Mouse (Mus musculus) spleen, adult 2 months (tissue): ENCODE data around the gene Slc18a2. TPM values are rescaled to one million over a fixed set of nuclear protein-coding genes. Genes with fewer than 3 reads are reported as not detected.

Experiments
- DNase-seq, 2 experiments: peaks; one replicate each; pipeline versions ENCODE4 v3.0.0 to v3.0.0-alpha.2; 2012 to 2021; ENCODE audit warnings: low spot score in 2 of 2, low read depth in 1 of 2
- H3K27ac ChIP-seq: fragments of 200-500 bp; 2 replicates; pipeline ENCODE4 v1.5.1; 2012; ENCODE audit warnings: low read length, inconsistent platforms; ENCODE audit not compliant: insufficient read depth
- H3K27me3 ChIP-seq: fragments of 200-500 bp; 2 replicates; pipeline ENCODE4 v1.6.1; 2012; ENCODE audit warnings: mild to moderate bottlenecking, moderate library complexity, low read length, inconsistent platforms; ENCODE audit not compliant: control insufficient read depth, insufficient read depth
- H3K36me3 ChIP-seq: fragments of 200-500 bp; 2 replicates; pipeline ENCODE4 v1.6.1; 2012; ENCODE audit warnings: mild to moderate bottlenecking, low read length, inconsistent platforms; ENCODE audit not compliant: control insufficient read depth, insufficient read depth
- H3K4me1 ChIP-seq: fragments of 200-500 bp; 2 replicates; pipeline ENCODE4 v1.6.1; 2011; ENCODE audit warnings: inconsistent platforms; ENCODE audit not compliant: control insufficient read depth, insufficient read depth, insufficient read length
- H3K4me3 ChIP-seq: fragments of 200-500 bp; 2 replicates; pipeline ENCODE4 v1.5.1; 2011; ENCODE audit warnings: mild to moderate bottlenecking, inconsistent platforms; ENCODE audit not compliant: insufficient read depth, insufficient read length; ENCODE audit errors: extremely low read depth
- CTCF ChIP-seq: fragments of 200-500 bp; IDR thresholded peaks from 2 replicates; pipeline ENCODE4 v1.5.1; 2011; ENCODE audit warnings: mild to moderate bottlenecking, inconsistent platforms; ENCODE audit not compliant: insufficient read depth, insufficient read length, insufficient replicate concordance; ENCODE audit errors: extremely low read depth
- POLR2A ChIP-seq: fragments of 200-500 bp; IDR thresholded peaks from 2 replicates; pipeline ENCODE4 v1.6.1; 2011; ENCODE audit warnings: low read depth, low read length, inconsistent platforms
- WGBS: fragments of 180-500 bp; shearing (Covaris S2); methylation state at CpG from one replicate; pipeline ENCODE4 v1.1.7; 2018; 5-methylcytosine and 5-hydroxymethylcytosine counted together
- polyA plus RNA-seq: library from polyadenylated mRNA; depleted of rRNA; stranded (reverse); fragments of >200 nt; gene quantifications from 2 replicates; pipeline ENCODE4 v1.2.3, GENCODE M21; 2012; rRNA removed

Slc18a2 gene
- polyA plus RNA-seq, 1 experiment, result 0.65 TPM

DNA sequence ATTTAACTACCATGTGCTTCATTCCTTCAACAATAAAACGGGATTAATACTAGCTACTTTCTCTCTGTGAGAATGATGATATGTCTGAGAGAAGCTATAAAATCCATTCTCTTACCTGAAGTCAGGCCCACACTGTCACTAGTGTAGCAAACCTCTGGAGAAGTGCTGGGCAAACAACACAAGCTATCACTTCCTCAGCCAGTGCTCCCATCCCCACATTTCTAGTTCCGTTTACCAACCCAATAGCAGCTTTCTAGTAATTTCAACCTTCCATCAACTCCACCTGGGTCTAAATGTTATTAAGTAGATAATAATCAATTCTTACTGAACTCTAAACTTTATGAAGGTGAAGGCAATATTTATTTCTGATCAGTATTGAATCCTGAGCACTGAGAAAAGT is 82.3 kb downstream of the Slc18a2 start:
- Histone ChIP-seq H3K27ac (no peak overlapping the region), H3K27me3 (no peaks in the 10 kb centered on the region), H3K4me1 (peaks cover 2% of the 10 kb centered on the region; the same call in 1 of the 2 replicates), H3K36me3 (no peaks in the 10 kb centered on the region), H3K4me3 (no peak overlapping the region)
- DNase-seq, result no peak
- TF ChIP-seq POLR2A (no peak), CTCF (no peak)
- 22% methylated on average over 2 of the region's 2 CpGs for WGBS

DNA sequence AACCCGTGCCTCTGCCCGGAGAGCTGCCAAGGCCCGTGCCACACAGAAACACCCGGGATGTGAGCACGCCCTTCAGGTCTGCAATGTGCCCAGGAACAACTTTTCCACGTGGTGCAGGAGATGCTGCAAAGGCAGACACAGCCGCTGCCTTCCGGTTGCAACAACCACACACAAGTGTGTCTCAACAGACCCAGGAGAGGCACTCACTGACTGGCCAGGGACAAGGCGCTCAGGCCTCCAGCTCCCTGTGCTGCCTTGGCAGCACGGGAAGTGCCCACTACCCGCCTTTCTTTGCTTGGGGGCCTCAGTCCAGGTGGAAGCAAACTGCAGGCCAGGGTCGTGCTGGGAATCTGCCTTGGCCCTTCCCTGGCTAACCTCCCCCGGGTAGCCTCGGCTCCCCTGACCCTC is 83.6 kb downstream of the Slc18a2 start:
- WGBS, result 1% methylated on average over 14 of the region's 14 CpGs
- peak overlapping the region; percentile 83 for H3K27ac ChIP-seq
- TF ChIP-seq CTCF (no peak), POLR2A (no peak)
- peaks cover 2% of the 10 kb centered on the region; the same call in 1 of the 2 replicates for H3K4me1 ChIP-seq
- peak in 1 of 2 experiments; percentile 26 for DNase-seq
- H3K36me3 ChIP-seq, result no peaks in the 10 kb centered on the region
- no peaks in the 10 kb centered on the region for H3K27me3 ChIP-seq
- H3K4me3 ChIP-seq, result peak overlapping the region; percentile 88

DNA sequence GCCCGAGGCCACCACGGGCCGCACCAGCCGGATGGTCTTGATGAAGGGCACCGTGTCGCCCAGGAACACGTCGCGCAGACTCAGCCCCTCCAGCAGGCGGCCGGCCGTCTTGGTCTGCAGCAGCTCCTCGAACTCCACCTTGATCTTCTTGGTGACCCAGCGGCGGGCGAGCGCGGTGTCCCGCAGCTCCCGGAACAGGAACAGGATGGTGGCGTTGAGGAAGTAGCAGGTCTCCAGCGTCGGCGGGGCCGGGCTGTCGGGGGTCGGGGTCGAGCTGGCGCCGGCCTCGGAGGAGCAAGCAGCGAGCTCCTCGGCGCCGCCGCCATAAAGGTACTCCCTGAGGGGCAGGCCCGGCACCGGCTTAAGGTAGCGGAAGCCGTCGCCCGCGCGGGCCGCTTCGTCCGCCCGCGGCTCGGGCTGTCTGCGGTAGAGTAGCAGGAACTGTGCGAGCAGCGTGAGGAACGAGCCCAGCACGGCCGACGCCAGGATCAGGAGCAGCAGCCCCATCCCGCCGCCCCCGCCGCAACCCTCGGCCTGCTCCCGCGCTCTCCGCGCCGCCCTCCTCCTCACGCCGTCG is 84.5 kb downstream of the Slc18a2 start:
- TF ChIP-seq CTCF, result peak; percentile 8; the same call in 1 of the 2 replicates
- no peak for TF ChIP-seq POLR2A
- peak; percentile 19 to 61 for DNase-seq
- WGBS, result under 1% methylated on average over 53 of the region's 70 CpGs
- no peaks in the 10 kb centered on the region for H3K27me3 ChIP-seq
- no peaks in the 10 kb centered on the region for H3K36me3 ChIP-seq
- peaks cover 4% of the 10 kb centered on the region; the same call in 1 of the 2 replicates for H3K4me1 ChIP-seq
- peak overlapping the region; percentile 83 for H3K27ac ChIP-seq
- H3K4me3 ChIP-seq, result peak overlapping the region; percentile 88

Other genes starting within 250 kb of the Slc18a2 start
- gene Shtn1, start 184.8 kb upstream of the Slc18a2 start, polyA plus RNA-seq, result 1.2 and 1.7 TPM in 2 replicates
- not detected in 2 replicates for gene Vax1, start 90.8 kb upstream of the Slc18a2 start, polyA plus RNA-seq
- gene Kcnk18, start 41.7 kb upstream of the Slc18a2 start, polyA plus RNA-seq, result not detected in 2 replicates
- gene Rps12-ps3, start 61.4 kb downstream of the Slc18a2 start, polyA plus RNA-seq, result 4,176 and 4,457 TPM in 2 replicates
- gene Pdzd8, start 84.9 kb downstream of the Slc18a2 start, polyA plus RNA-seq, result 5.1 and 8.5 TPM in 2 replicates
- gene Emx2, start 197.5 kb downstream of the Slc18a2 start, polyA plus RNA-seq, result not detected in 2 replicates